Mouse (Mus musculus) right cerebral cortex, postnatal 36 days (tissue): Measurements from ENCODE around the gene Selenot.
"Not testable (repeated sequence)": the region's sequence is repeated elsewhere in the genome, so short reads cannot be mapped to it uniquely, and the experiment has no call there.

Experiments used
- DNase-seq, 2 experiments: peaks; one replicate each; pipeline ENCODE4 v3.0.0; 2022; ENCODE audit warnings: low spot score in 2 of 2, mixed read lengths in 1 of 2

Gene Selenot

GRCm38 (mm10) chr3:58576137-58577066 lies at the start of gene Selenot:
Gene Selenot, plus strand, starts transcription at chr3:58576636.
- DNase-seq: peak; percentile 91 to 92

DNA sequence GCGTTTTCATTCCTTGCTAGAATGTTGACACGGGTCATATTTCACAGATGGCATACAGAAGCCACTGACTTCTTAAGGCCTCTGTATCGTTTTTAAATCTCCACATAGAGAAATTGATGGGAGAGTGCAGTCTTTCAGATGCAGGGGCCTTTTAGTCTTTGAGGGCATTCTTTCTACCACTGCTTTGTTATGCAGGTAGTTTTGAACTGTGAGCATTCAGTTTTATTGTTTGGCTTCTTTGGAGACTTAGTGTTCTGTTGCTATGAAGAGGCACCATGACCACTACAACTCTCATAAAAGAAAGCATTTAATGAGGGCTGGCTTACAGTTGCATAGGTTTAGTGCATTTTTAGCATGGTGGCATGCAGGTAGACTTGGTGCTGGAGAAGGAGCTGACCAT lies 39.9 kb upstream of the Selenot start:
- DNase-seq: no peak

GRCm38 (mm10) chr3:58552001-58552811 lies 24.2 kb upstream of the Selenot start:
- DNase-seq: no peak

DNA sequence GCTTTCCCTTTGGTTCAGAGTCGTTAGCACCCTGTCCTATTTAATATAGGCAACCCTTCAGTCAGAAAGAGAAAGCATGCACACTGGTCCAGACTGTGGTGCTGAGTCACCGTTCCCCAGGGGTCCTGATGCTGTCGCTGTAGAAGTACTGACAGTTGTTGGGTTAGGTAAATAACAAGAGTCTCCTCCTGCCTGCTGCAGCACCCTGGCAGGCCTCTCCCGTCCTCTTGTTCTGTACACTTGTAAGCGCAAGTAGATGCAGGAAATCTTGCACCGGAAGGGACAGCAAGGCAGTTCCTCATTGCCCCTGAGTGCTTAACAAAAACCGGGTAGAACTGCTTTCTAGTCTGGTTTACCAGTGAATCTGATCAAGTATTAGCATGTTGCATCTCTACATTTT lies 19.8 kb upstream of the Selenot start:
- DNase-seq: no peak

GRCm38 (mm10) chr3:58559887-58560286 lies 16.5 kb upstream of the Selenot start:
- no peak for DNase-seq

GRCm38 (mm10) chr3:58561437-58561836 lies 15.0 kb upstream of the Selenot start:
- DNase-seq: no peak

DNA sequence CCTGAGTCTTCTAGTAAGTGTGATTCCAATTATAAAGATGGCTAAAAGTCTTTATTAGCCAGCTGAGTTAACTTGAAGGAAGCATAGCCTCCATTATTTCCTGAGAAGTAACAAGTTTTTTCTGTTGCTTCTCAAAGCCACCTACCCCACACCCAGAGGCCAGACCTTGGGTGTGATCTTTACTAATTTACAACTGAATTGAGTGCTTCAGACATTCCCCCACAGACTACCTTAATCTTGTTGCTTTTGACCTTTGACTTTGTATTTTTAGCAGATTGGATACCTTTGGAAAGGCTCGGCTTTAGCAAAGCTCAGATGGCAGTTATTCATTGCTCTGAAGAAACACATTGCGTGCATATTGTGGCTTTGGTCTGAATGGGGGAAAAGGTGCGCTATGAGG lies 5.6 kb upstream of the Selenot start:
- no peak for DNase-seq

DNA sequence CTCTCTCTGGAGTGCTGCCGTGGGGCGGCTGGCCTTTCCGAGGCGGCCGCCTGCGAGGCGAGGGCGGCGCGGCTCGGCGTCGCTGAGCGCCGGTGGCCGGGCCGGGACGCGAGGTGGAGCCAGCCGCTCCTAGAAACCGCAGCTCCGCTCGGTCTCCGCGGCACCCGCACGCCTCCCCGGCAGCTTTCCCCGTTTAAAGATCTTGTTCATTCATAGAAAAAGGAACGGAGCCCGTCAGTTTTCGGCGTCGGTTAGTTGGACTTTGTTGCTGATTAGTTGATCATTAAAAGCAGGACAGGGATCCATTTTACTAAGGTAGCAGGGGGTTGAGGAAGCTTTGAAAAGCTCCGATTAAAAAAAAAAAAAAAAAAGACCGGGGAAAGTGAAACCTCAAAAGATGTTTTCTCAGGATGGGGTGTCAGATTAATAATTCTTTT lies 649 bp downstream of the Selenot start:
- peak; percentile 8 to 26 for DNase-seq

GRCm38 (mm10) chr3:58577506-58578050 lies 1.1 kb downstream of the Selenot start:
- DNase-seq: no peak

GRCm38 (mm10) chr3:58581530-58581929 lies 5.1 kb downstream of the Selenot start:
- DNase-seq: no peak

- no peak for DNase-seq
These were observed 5.9 kb downstream of the Selenot start for GRCm38 (mm10) chr3:58582297-58582696.

GRCm38 (mm10) chr3:58582788-58583426 lies 6.5 kb downstream of the Selenot start:
- DNase-seq: no peak

GRCm38 (mm10) chr3:58590544-58590943 lies 14.1 kb downstream of the Selenot start:
- not testable (repeated sequence) for DNase-seq

DNA sequence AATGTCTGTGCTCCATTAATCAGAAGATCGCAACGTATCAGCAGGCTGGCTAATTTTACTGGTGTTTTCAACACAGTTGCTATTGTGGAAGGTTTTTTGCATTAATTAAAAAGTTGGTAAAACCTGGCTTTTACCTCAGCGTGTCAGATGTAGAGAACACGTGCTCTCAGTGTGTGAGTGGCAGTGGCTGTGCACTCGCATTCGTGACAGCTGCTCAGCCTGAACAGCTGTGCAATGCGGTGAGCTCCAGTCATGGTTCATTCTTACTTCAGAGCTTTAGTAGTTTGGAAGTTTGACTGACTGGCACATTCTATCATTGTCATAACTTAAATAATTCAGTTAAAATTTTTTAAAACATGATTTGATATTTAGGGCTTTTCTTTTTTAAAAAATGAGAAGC lies 16.2 kb downstream of the Selenot start:
- DNase-seq: not testable (repeated sequence)

GRCm38 (mm10) chr3:58593623-58594022 lies 17.2 kb downstream of the Selenot start:
- no peak for DNase-seq

DNA sequence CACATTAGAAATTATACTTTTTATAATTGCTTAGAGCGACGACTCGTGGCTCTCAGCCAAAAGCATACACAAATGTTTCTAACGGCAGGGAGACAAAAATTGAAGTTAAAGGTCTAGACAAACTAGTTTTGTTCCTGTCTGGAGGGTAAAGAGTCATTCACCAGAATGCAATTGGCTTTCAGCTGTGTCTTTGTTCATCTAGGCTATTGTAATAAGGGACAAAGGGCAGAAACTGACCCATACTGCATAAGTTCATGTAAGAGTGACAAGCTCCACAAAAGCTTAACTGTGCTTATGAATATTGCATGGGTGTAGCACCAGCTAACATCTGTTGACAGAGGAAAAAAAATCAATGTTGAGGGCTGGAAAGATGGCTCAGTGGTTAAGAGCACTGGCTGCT lies 32.1 kb downstream of the Selenot start:
- no peak for DNase-seq

DNA sequence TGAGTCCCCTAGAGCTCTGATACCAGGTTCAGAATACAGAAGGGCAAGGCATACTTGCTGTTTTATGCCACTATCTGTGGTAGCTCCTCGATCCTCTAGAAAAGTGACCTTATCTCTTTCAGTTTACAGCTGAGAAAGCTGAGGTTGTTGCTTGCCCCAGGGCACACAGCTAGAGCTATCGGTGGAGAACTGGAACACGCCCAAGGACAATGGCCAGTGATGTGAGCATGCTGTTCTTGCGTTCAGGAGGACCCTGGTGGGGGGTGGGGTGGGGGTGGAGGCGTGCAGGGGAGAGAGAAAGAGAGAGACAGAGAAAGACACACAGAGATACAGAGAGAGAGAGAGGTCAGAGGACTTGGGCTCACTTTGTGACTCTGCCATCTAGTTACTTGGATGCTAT lies 33.5 kb downstream of the Selenot start:
- DNase-seq: no peak

- no peak for DNase-seq
These were observed 44.6 kb downstream of the Selenot start for GRCm38 (mm10) chr3:58621066-58621465.

GRCm38 (mm10) chr3:58622665-58623394 lies 46.4 kb downstream of the Selenot start:
- no peak for DNase-seq

GRCm38 (mm10) chr3:58624981-58625380 lies 48.5 kb downstream of the Selenot start:
- no peak for DNase-seq

DNA sequence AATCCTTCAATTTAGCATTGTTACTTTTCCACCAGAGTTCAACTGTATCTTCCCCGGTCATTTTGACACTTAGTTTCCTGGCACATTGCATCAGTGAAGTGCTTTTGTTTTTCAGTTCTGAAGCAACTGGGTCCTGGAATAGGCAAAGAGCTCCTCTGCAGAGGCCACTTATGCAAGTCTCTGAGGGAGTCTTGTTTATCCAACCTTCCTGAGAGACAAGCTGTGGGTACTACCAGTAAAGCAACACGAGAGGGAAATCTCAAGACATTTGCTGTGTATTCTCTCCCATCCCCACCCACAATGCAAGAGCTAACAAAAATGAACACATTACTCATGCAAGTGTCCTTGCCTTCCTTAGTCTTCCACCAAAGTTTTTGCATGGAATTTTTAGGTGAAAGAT lies 55.3 kb downstream of the Selenot start:
- peak in 1 of 2 experiments; percentile 23 for DNase-seq
